In genomic region chr16:30296601-30297275, GRCm38 (mm10) we compare ENCODE assay signal across 24 mouse cellular contexts. TPM values are rescaled to one million over a fixed set of nuclear protein-coding genes. Genes with fewer than 3 reads are reported as not detected.
A peak's percentile ranks its signal among the peaks of the same experiment; 100 is the strongest.
DNase-seq lines count a peak whose midpoint lies in the region.
"Had no signal": no experiment of that assay in that cellular context is flagged by ENCODE, and none has a peak within 500 bp of the region (broad histone marks: within the 10 kb centered on the region; RNA-seq: fewer than 3 reads in every experiment).

No protein-coding gene starts in this region.

- H3K4me1 ChIP-seq in heart, embryonic 10.5 days, result no peaks in the 10 kb centered on the region
- no peaks in the 10 kb centered on the region for H3K4me1 ChIP-seq in limb, embryonic 10.5 days

- H3K9me3 ChIP-seq in heart, embryonic 10.5 days, result no peaks in the 10 kb centered on the region
- no peaks in the 10 kb centered on the region for H3K9me3 ChIP-seq in limb, embryonic 10.5 days (replicated peaks)
- H3K9me3 ChIP-seq: G1E had no signal

- H3K27me3 ChIP-seq in heart, embryonic 10.5 days (ENCODE audit: insufficient read depth, poor library complexity, severe bottlenecking), result peaks cover 12% of the 10 kb centered on the region; the same call in 1 of the 2 replicates
- H3K27me3 ChIP-seq in limb, embryonic 10.5 days (ENCODE audit: low read depth, poor library complexity, severe bottlenecking), result 0 out of 2 replicates have a peak, but pooled peaks cover 7% of the 10 kb centered on the region

- no peaks in the 10 kb centered on the region for H3K36me3 ChIP-seq in heart, embryonic 10.5 days
- no peaks in the 10 kb centered on the region for H3K36me3 ChIP-seq in limb, embryonic 10.5 days
- H3K36me3 ChIP-seq: G1E had no signal

- no peak overlapping the region for H3K27ac ChIP-seq in heart, embryonic 10.5 days
- no peak overlapping the region for H3K27ac ChIP-seq in limb, embryonic 10.5 days

- WGBS in heart, embryonic 10.5 days, result 80% methylated on average over 11 of the region's 11 CpGs
- WGBS in limb, embryonic 10.5 days, result 89% methylated on average over 11 of the region's 11 CpGs

- peak; percentile 81 for DNase-seq in heart, adult 11 months
- no peak for DNase-seq in heart, adult 18-20 months
- DNase-seq in heart, embryonic 10.5 days (ENCODE audit: low spot score), result peak; percentile 67
- no peak for DNase-seq in heart, postnatal 4 days
- peak; percentile 24 for DNase-seq in limb, embryonic 10.5 days (ENCODE audit: low spot score)
- DNase-seq in yolk sac, embryonic 10.5 days (ENCODE audit: low spot score), result no peak
- DNase-seq: adrenal gland, adult 2 months; adrenal gland, adult 8-10 months; adrenal gland, postnatal 10 days; adrenal gland, postnatal 14 days; adrenal gland, postnatal 25 days; adrenal gland, postnatal 36 days; B cell, adult 2 months; cerebellum, adult 11 months; cerebellum, adult 11-12 months; cerebellum, adult 18-20 months had no signal

- no peak overlapping the region for H3K4me3 ChIP-seq in heart, embryonic 10.5 days
- no peak overlapping the region for H3K4me3 ChIP-seq in limb, embryonic 10.5 days

RNA-seq across cellular contexts. Expression of gene Lrrc15, which starts 13.7 kb away (rescaled TPM):
- total RNA-seq in heart, adult 18-20 months (2021), result under 1 TPM; 0.08 to 0.20 TPM
- polyA plus RNA-seq in heart, embryonic 10.5 days (2016; fragmentation: Nextera tagmentation; extraction: Ambion mirVana), result 0.20 and 0.37 TPM in 2 replicates
- total RNA-seq in heart, postnatal 4 days (2021), result under 1 TPM; 0.70 to 0.76 TPM
- polyA plus RNA-seq in limb, embryonic 10.5 days (2016; fragmentation: Nextera tagmentation; extraction: Ambion mirVana), result 0.23 and 0.68 TPM in 2 replicates
- total RNA-seq: adrenal gland, postnatal 25 days; CH12.LX; MEL had no signal
- polyA plus RNA-seq: activated CD4-positive, CD25-positive, alpha-beta regulatory T cell, adult 4 months; CD4-positive, CD25-positive, alpha-beta regulatory T cell, adult 4 months; G1E; Patski had no signal

RNA-seq across cellular contexts. Expression of gene Gp5, which starts 13.8 kb away (rescaled TPM):
- under 1 TPM; 0.50 to 0.80 TPM for total RNA-seq in heart, adult 18-20 months (2021)
- polyA plus RNA-seq in heart, embryonic 10.5 days (2016; fragmentation: Nextera tagmentation; extraction: Ambion mirVana), result 3.0 and 5.4 TPM in 2 replicates
- under 1 TPM; 0.12 to 0.38 TPM for total RNA-seq in heart, postnatal 4 days (2021)
- 1.5 and 1.7 TPM in 2 replicates for polyA plus RNA-seq in limb, embryonic 10.5 days (2016; fragmentation: Nextera tagmentation; extraction: Ambion mirVana)
- polyA plus RNA-seq: activated CD4-positive, CD25-positive, alpha-beta regulatory T cell, adult 4 months; CD4-positive, CD25-positive, alpha-beta regulatory T cell, adult 4 months had no signal

RNA-seq across cellular contexts. Expression of gene Cpn2, which starts 29.4 kb away (rescaled TPM):
- total RNA-seq in heart, adult 18-20 months (2021), result under 1 TPM; 0.10 to 0.13 TPM
- polyA plus RNA-seq in heart, embryonic 10.5 days (2016; fragmentation: Nextera tagmentation; extraction: Ambion mirVana), result 0.23 TPM in 1 of 2 replicates, not detected in the other
- not detected for total RNA-seq in heart, postnatal 4 days (2021)
- not detected in 2 replicates for polyA plus RNA-seq in limb, embryonic 10.5 days (2016; fragmentation: Nextera tagmentation; extraction: Ambion mirVana)
- total RNA-seq: CH12.LX, ES-E14, MEL had no signal
- polyA plus RNA-seq: activated CD4-positive, CD25-positive, alpha-beta regulatory T cell, adult 4 months; brain, embryonic 14.5 days; CD4-positive, CD25-positive, alpha-beta regulatory T cell, adult 4 months; G1E; Patski had no signal

Comparison
In these comparisons a context has a peak if more than half of its experiments do, and no peak if none do; other contexts are left out.
1. DNase-seq: peak in heart, adult 11 months (single experiment), heart, embryonic 10.5 days (single experiment) and limb, embryonic 10.5 days (single experiment); none in heart, adult 18-20 months (0 of 2), heart, postnatal 4 days (single experiment) and yolk sac, embryonic 10.5 days (single experiment).